Mouse (Mus musculus) limb, embryonic 15.5 days (tissue): ENCODE data around the gene Rpl38. TPM values are rescaled to one million over a fixed set of nuclear protein-coding genes. Genes with fewer than 3 reads are reported as not detected.
"Not testable (repeated sequence)": the region's sequence is repeated elsewhere in the genome, so short reads cannot be mapped to it uniquely, and the experiment has no call there.

Source experiments
- ATAC-seq: fragments of 200-750 bp; cut with Nextera tagmentation; 2 replicates; pipeline ENCODE4 v1.8.0; 2017; ENCODE audit warnings: low read depth, moderate TSS enrichment; ENCODE audit not compliant: insufficient number of reproducible peaks, low FRiP score, low TSS enrichment
- H3K27ac ChIP-seq: fragments of 300-500 bp; sonication (generic); 2 replicates; pipeline ENCODE4 v1.5.1; 2015; ENCODE audit warnings: moderate library complexity, mild to moderate bottlenecking, inconsistent platforms
- H3K27me3 ChIP-seq: fragments of 300-500 bp; sonication (generic); 2 replicates; pipeline ENCODE4 v1.6.1; 2015; ENCODE audit warnings: inconsistent platforms
- H3K36me3 ChIP-seq: fragments of 300-500 bp; sonication (generic); 2 replicates; pipeline ENCODE4 v1.6.1; 2015; ENCODE audit warnings: inconsistent platforms
- H3K4me1 ChIP-seq: fragments of 300-500 bp; sonication (generic); 2 replicates; pipeline ENCODE4 v1.6.1; 2015; ENCODE audit warnings: inconsistent platforms
- H3K4me2 ChIP-seq: fragments of 300-500 bp; sonication (generic); 2 replicates; pipeline ENCODE4 v1.6.1; 2015; ENCODE audit warnings: mild to moderate bottlenecking, inconsistent platforms
- H3K4me3 ChIP-seq: fragments of 300-500 bp; sonication (generic); 2 replicates; pipeline ENCODE4 v1.5.1; 2015; ENCODE audit warnings: mild to moderate bottlenecking, inconsistent platforms
- H3K9ac ChIP-seq: fragments of 300-500 bp; sonication (generic); 2 replicates; pipeline ENCODE4 v1.6.1; 2015; ENCODE audit warnings: inconsistent platforms
- H3K9me3 ChIP-seq: fragments of 300-500 bp; sonication (generic); 2 replicates; pipeline ENCODE4 v1.6.1; 2016; ENCODE audit warnings: inconsistent platforms
- WGBS: fragments of 180-500 bp; shearing (Covaris S2); methylation state at CpG from one replicate; pipeline ENCODE4 v1.1.7; 2015; 5-methylcytosine and 5-hydroxymethylcytosine counted together
- polyA plus RNA-seq: library from polyadenylated mRNA; unstranded; fragments of >200 nt; fragmentation: Nextera tagmentation; extraction: Ambion mirVana; gene quantifications from 2 replicates; pipeline ENCODE4 v1.2.1, GENCODE M21; 2015

Gene Rpl38
- polyA plus RNA-seq, 1 experiment from 2014 or later, result 1,120 TPM

GRCm38 (mm10) chr11:114662161-114662560 lies 6.2 kb upstream of the Rpl38 start:
- Histone ChIP-seq H3K9ac (no peak overlapping the region), H3K36me3 (no peaks in the 10 kb centered on the region), H3K9me3 (no peaks in the 10 kb centered on the region), H3K4me1 (no peaks in the 10 kb centered on the region), H3K27ac (no peak overlapping the region), H3K4me3 (no peak overlapping the region), H3K27me3 (peaks cover 13% of the 10 kb centered on the region; the same call in 1 of the 2 replicates), H3K4me2 (no peak overlapping the region)
- 86% methylated on average over 14 of the region's 14 CpGs for WGBS
- ATAC-seq, result no peak

- Histone ChIP-seq H3K4me2 (no peak overlapping the region), H3K4me1 (no peaks in the 10 kb centered on the region), H3K36me3 (no peaks in the 10 kb centered on the region), H3K27me3 (peaks cover 7% of the 10 kb centered on the region; the same call in 1 of the 2 replicates), H3K4me3 (no peak overlapping the region), H3K9me3 (no peaks in the 10 kb centered on the region), H3K9ac (no peak overlapping the region), H3K27ac (no peak overlapping the region)
- WGBS, result 21% methylated on average over 6 of the region's 6 CpGs
- no peak for ATAC-seq
Observed at GRCm38 (mm10) chr11:114662746-114663362, 5.5 kb upstream of the Rpl38 start.

GRCm38 (mm10) chr11:114664164-114664563 lies 4.2 kb upstream of the Rpl38 start:
- WGBS, result 76% methylated on average over 7 of the region's 7 CpGs

GRCm38 (mm10) chr11:114665463-114665862 lies 2.9 kb upstream of the Rpl38 start:
- Histone ChIP-seq H3K4me3 (no peak overlapping the region), H3K36me3 (peaks cover 5% of the 10 kb centered on the region)
- 67% methylated on average over 2 of the region's 2 CpGs for WGBS

More at GRCm38 (mm10) chr11:114664164-114664563, 4.2 kb upstream of the Rpl38 start:
- no peak overlapping the region for H3K4me2 ChIP-seq
- H3K9me3 ChIP-seq, result no peaks in the 10 kb centered on the region
- no peak for ATAC-seq
- H3K27ac ChIP-seq, result no peak overlapping the region
- no peaks in the 10 kb centered on the region for H3K36me3 ChIP-seq
- H3K4me1 ChIP-seq, result no peaks in the 10 kb centered on the region
- no peak overlapping the region for H3K4me3 ChIP-seq
- no peak overlapping the region for H3K9ac ChIP-seq
- peaks cover 7% of the 10 kb centered on the region; the same call in 1 of the 2 replicates for H3K27me3 ChIP-seq

GRCm38 (mm10) chr11:114666786-114667185 lies 1.5 kb upstream of the Rpl38 start:
- H3K9ac ChIP-seq, result no peak overlapping the region
- H3K36me3 ChIP-seq, result peaks cover 18% of the 10 kb centered on the region
- H3K4me3 ChIP-seq, result no peak overlapping the region
- H3K9me3 ChIP-seq, result no peaks in the 10 kb centered on the region
- H3K27ac ChIP-seq, result no peak overlapping the region
- peaks cover 7% of the 10 kb centered on the region; the same call in 1 of the 2 replicates for H3K27me3 ChIP-seq
- H3K4me2 ChIP-seq, result no peak overlapping the region
- 13% methylated on average over 13 of the region's 13 CpGs for WGBS
- peaks cover 13% of the 10 kb centered on the region for H3K4me1 ChIP-seq
- no peak for ATAC-seq

More at GRCm38 (mm10) chr11:114665463-114665862, 2.9 kb upstream of the Rpl38 start:
- Histone ChIP-seq H3K9me3 (no peaks in the 10 kb centered on the region), H3K4me2 (no peak overlapping the region), H3K27ac (no peak overlapping the region), H3K27me3 (peaks cover 7% of the 10 kb centered on the region; the same call in 1 of the 2 replicates), H3K4me1 (peaks cover 11% of the 10 kb centered on the region), H3K9ac (no peak overlapping the region)
- ATAC-seq, result no peak

- 45% methylated on average over 16 of the region's 18 CpGs for WGBS
- Histone ChIP-seq H3K27ac (no peak overlapping the region), H3K4me2 (no peak overlapping the region), H3K9me3 (no peaks in the 10 kb centered on the region), H3K4me1 (peaks cover 17% of the 10 kb centered on the region), H3K4me3 (no peak overlapping the region), H3K9ac (no peak overlapping the region), H3K27me3 (peaks cover 7% of the 10 kb centered on the region; the same call in 1 of the 2 replicates), H3K36me3 (peaks cover 24% of the 10 kb centered on the region)
- ATAC-seq, result no peak
Observed at GRCm38 (mm10) chr11:114667236-114667931, 940 bp upstream of the Rpl38 start.

GRCm38 (mm10) chr11:114667932-114668285 lies 415 bp upstream of the Rpl38 start:
- H3K27me3 ChIP-seq, H3K9me3 ChIP-seq, H3K9ac ChIP-seq, ATAC-seq, H3K4me3 ChIP-seq, H3K4me2 ChIP-seq, H3K27ac ChIP-seq: not testable (repeated sequence)
- WGBS, result 22% methylated on average over 11 of the region's 11 CpGs
- peaks cover 29% of the 10 kb centered on the region for H3K36me3 ChIP-seq
- H3K4me1 ChIP-seq, result peaks cover 22% of the 10 kb centered on the region

- peak overlapping the region; percentile 97 for H3K9ac ChIP-seq
- H3K4me2 ChIP-seq, result peak overlapping the region; percentile 73
- peak overlapping the region; percentile 94 for H3K27ac ChIP-seq
- under 1% methylated on average over 60 of the region's 60 CpGs for WGBS
- H3K27me3 ChIP-seq, result peaks cover 7% of the 10 kb centered on the region; the same call in 1 of the 2 replicates
- peaks cover 26% of the 10 kb centered on the region for H3K4me1 ChIP-seq
- peaks cover 40% of the 10 kb centered on the region for H3K36me3 ChIP-seq
- H3K9me3 ChIP-seq, result no peaks in the 10 kb centered on the region
- ATAC-seq, result peak; percentile 57
- H3K4me3 ChIP-seq, result peak overlapping the region; percentile 91
Observed at GRCm38 (mm10) chr11:114668741-114669623, 658 bp downstream of the Rpl38 start.

- Histone ChIP-seq H3K36me3 (peaks cover 42% of the 10 kb centered on the region), H3K27ac (peak overlapping the region; percentile 94; the same call in 1 of the 2 replicates), H3K4me1 (peaks cover 32% of the 10 kb centered on the region), H3K9me3 (no peaks in the 10 kb centered on the region), H3K4me2 (peak overlapping the region; percentile 73), H3K9ac (peak overlapping the region; percentile 97), H3K27me3 (peaks cover 7% of the 10 kb centered on the region; the same call in 1 of the 2 replicates), H3K4me3 (peak overlapping the region; percentile 91)
- WGBS, result 14% methylated on average over 12 of the region's 12 CpGs
- ATAC-seq, result no peak
Observed at GRCm38 (mm10) chr11:114669651-114670168, 1.4 kb downstream of the Rpl38 start.

- H3K9me3 ChIP-seq, result no peaks in the 10 kb centered on the region
- 80% methylated on average over 5 of the region's 5 CpGs for WGBS
Observed at GRCm38 (mm10) chr11:114671147-114671546, 2.8 kb downstream of the Rpl38 start.

More at GRCm38 (mm10) chr11:114671147-114671546, 2.8 kb downstream of the Rpl38 start:
- Histone ChIP-seq H3K27ac (no peak overlapping the region), H3K4me2 (no peak overlapping the region), H3K4me3 (no peak overlapping the region), H3K27me3 (peaks cover 3% of the 10 kb centered on the region; the same call in 1 of the 2 replicates), H3K36me3 (peaks cover 42% of the 10 kb centered on the region), H3K9ac (no peak overlapping the region), H3K4me1 (peaks cover 40% of the 10 kb centered on the region)
- ATAC-seq, result no peak
